Mouse (Mus musculus) bone marrow macrophage, adult 2 months (primary cell): ENCODE results near the gene Tmem179b. TPM values are rescaled to one million over a fixed set of nuclear protein-coding genes. Genes with fewer than 3 reads are reported as not detected.

Source experiments
- H3K27ac ChIP-seq: 2 replicates; pipeline ENCODE4 v1.5.1; 2012; ENCODE audit warnings: low read depth, low read length; ENCODE audit not compliant: insufficient read depth
- H3K4me1 ChIP-seq: 2 replicates; pipeline ENCODE4 v1.6.1; 2012; ENCODE audit warnings: low read length; ENCODE audit not compliant: control insufficient read depth, insufficient read depth
- H3K4me3 ChIP-seq: 2 replicates; pipeline ENCODE4 v1.5.1; 2012; ENCODE audit warnings: mild to moderate bottlenecking, low read length, moderate library complexity; ENCODE audit not compliant: insufficient read depth
- CTCF ChIP-seq: IDR thresholded peaks from 2 replicates; pipeline ENCODE4 v1.5.1; 2012; ENCODE audit warnings: low read depth, mild to moderate bottlenecking, low read length, moderate library complexity
- POLR2A ChIP-seq: IDR thresholded peaks from 2 replicates; pipeline ENCODE4 v1.6.1; 2012; ENCODE audit warnings: mild to moderate bottlenecking, low read depth, low read length, borderline replicate concordance
- polyA plus RNA-seq: library from polyadenylated mRNA; stranded (reverse); fragments of >200 nt; gene quantifications from 2 replicates; pipeline ENCODE4 v1.2.4, GENCODE M21; 2012; ENCODE audit not compliant: missing spikeins, insufficient read depth, insufficient read length

The Tmem179b gene
- polyA plus RNA-seq, 1 experiment: 148 TPM

DNA sequence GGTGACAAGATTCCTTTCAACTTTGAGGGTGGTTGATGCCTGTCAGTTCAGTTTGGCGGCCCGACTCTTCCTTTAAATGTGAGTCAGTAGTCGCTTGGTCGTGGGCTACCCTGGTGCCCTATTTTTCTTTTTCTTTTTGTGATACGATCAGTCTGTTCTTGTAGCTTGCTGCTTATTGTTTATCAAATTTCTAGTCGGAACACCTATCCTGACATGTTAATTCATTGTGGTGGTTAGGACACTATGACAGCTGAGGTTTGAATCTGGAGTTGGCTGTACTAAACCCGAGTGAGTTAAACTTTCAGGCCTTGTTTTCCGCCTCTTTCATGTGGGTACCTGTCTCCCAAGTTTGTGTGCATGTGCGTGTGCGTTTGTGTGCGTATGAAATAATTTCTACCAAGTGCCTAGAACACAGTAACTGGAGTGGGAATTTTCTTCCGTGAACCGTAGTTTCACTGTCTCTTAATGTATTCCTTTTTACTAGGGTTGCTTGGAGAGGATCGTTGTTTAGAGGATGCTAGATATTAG is 16.7 kb downstream of the Tmem179b start:
- Histone ChIP-seq H3K4me3 (peak overlapping the region; percentile 93), H3K27ac (peak overlapping the region; percentile 61; the same call in 1 of the 2 replicates), H3K4me1 (peaks cover 23% of the 10 kb centered on the region)
- TF ChIP-seq POLR2A (no peak), CTCF (no peak)

DNA sequence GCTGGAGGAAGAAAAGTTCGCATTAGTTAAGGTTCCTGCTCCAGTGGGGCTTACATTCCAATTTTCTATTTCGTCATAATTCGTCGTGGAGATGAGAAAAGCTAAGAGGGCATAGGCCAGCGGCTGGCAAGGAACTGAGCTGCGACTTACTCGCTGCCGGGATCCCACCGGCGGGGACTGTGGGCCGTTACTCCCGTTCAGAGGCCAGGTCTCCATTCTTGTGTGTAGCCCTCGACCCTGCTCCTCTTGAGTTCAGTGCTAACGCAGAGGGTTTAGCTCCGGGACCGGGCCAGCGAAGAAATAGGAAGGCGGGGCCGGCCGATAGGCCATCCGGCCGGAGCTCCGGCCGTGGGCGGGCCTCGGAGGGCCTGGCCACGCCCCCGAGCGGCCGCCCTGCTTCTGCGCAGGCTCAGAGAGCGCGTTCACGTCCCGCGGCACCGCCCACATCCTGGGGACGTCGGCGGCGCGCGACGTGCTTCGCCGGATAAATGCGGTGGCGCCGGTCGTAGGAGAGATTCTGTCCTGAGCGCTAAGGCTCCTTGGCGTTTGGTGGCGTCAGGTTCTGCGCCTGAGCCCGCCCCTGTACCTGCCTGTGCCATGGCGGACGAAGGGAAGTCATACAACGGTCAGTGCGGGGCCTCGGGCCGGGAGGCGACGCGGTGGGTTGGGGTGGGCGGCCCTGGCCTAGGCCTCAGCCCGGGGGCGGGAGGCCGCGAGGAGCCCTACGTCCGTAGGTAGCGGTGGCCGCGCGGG is 17.5 kb downstream of the Tmem179b start, which contains the start of gene Nxf1:
Nxf1 (plus strand) TSS at position 439 of the 753 bp plus-strand sequence.
- Histone ChIP-seq H3K27ac (peak within 1 kb of the TSS; percentile 61), H3K4me3 (peak within 1 kb of the TSS; percentile 93), H3K4me1 (peaks cover 18% of the 10 kb centered on the region)
- TF ChIP-seq CTCF: no peak
- TF ChIP-seq POLR2A: peak; percentile 56; the same call in 1 of the 2 replicates

DNA sequence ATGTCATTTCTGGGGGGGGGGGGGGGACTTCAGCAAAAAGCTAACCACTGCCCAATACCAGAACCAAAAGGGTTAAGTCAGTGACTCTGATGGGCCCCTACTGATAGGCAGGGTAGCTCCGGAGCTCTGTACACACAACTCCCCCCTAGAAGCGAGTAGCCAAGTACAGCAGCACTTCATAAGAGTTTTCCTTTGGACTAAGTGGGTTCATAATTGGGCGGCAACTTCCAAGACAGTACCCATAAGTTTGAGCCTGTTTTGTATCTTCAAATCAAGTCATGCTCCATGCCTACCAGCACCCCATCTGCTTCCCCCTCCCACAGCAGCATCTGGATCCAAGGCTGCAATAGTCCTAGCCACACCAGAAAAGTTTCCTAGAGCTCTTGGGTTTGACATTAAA is 18.6 kb downstream of the Tmem179b start:
- Histone ChIP-seq H3K4me1 (peaks cover 14% of the 10 kb centered on the region), H3K27ac (no peak overlapping the region), H3K4me3 (peak overlapping the region; percentile 9; the same call in 1 of the 2 replicates)
- TF ChIP-seq CTCF (no peak), POLR2A (no peak)

DNA sequence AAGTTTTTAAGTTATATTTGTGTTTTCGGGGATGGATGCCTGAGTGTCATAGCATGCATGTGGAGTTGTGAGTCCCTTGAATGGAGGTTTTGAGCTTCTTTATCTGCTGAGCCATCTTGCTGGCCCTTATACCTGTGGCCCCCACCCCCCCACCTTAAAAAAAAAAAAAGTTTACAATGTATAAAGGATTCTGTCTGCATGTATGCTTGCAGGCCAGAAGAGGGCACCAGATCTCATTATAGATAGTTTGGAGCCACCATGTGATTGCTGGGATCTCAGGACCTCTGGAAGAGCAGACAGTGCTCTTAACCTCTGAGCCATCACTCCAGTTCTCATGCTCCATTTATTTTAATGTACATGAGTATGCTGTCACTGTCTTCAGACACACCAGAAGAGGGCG is 26.9 kb downstream of the Tmem179b start:
- Histone ChIP-seq H3K4me1 (peaks cover 9% of the 10 kb centered on the region), H3K4me3 (no peak overlapping the region), H3K27ac (no peak overlapping the region)
- TF ChIP-seq CTCF (0 out of 2 replicates have a peak, but pooled peaks have one; percentile 13), POLR2A (no peak)

DNA sequence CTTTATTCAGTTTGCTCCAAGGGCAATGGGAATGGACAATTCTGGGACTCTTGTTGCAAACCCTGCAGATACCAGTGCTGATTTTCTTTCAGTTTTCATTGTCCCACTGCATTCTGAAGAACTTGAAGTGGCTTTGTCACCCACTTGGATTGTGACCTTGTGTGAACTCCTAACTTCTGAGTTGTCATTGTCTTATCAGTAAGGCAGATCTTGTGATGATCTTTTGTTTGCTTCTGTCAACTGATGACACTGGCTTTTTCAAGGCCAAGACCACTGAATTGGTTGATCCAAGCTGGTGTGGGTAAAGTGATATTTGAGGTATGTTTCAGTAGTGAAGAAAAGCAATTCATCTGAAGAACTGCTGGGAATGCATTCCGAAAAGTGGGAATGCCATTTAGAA is 28.9 kb downstream of the Tmem179b start:
- Histone ChIP-seq H3K4me1 (peaks cover 14% of the 10 kb centered on the region), H3K27ac (no peak overlapping the region), H3K4me3 (no peak overlapping the region)
- TF ChIP-seq CTCF: no peak
- no peak for TF ChIP-seq POLR2A

DNA sequence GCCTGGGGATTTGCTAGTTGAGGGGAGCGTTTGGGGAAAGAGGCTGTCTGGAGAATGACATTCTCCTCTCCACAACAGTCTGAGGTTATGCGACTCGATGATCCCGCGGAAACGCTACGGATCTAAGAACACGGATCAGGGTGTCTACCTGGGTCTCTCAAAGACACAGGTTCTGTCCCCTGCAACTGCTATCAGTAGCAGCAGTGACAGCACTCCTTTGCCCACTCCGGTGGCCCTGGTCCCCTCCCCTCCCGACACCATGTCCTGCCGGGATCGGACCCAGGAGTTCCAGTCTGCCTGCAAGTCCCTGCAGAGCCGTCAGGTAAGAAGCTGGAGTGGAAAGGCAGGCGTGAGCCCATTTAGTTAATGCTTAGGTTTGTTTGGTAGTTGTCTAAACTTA is 32.1 kb downstream of the Tmem179b start:
- Histone ChIP-seq H3K27ac (peak overlapping the region; percentile 80), H3K4me3 (peak overlapping the region; percentile 98), H3K4me1 (peaks cover 14% of the 10 kb centered on the region)
- TF ChIP-seq CTCF: no peak
- TF ChIP-seq POLR2A: no peak

DNA sequence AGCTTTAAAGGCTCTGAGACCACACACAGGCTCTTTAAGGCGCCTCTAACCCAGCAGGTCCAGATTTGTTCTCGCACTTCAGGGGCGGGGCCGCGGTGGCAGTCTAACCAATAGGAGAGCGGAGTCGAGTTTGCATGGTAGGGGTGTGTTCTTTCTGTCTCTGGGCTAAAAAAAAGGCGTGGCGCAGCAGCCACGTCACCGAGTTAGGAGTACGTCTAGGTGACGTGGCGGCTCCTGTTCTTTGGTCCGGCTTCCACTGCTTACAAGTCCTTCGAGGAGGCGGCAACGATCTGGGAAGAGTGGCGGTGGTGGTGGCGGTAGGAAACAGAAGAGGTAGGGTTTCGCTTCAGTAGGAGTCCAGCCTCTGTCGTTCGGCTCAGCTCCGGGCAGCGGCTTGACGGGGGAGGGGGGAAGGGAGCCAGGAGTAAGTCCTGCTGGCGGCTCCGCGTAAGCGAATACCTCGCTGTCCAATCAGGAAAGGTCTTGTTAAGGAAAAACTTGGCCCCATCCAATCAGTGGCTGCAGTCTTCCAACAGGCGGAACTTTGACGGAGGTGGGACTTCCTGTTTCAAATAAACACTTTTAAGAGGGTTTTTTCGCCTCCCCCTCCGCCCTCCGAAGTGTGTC is 32.9 kb downstream of the Tmem179b start, which contains the start of gene Stx5a:
Stx5a (plus strand) TSS at position 171 of the 627 bp plus-strand sequence.
- H3K27ac ChIP-seq: peak within 1 kb of the TSS; percentile 93
- TF ChIP-seq CTCF: no peak
- TF ChIP-seq POLR2A: no peak
- H3K4me3 ChIP-seq: peak within 1 kb of the TSS; percentile 98
- H3K4me1 ChIP-seq: peaks cover 16% of the 10 kb centered on the region

GRCm38 (mm10) chr19:8740603-8741002 is 33.7 kb downstream of the Tmem179b start, which contains the start of gene 1700092M07Rik:
Gene 1700092M07Rik (plus strand): TSS chr19:8740718.
- H3K27ac ChIP-seq: peak within 1 kb of the TSS; percentile 93
- TF ChIP-seq POLR2A (no peak), CTCF (no peak)
- H3K4me3 ChIP-seq: peak within 1 kb of the TSS; percentile 98
- H3K4me1 ChIP-seq: peaks cover 16% of the 10 kb centered on the region

- Histone ChIP-seq H3K4me1 (peaks cover 16% of the 10 kb centered on the region), H3K4me3 (no peak overlapping the region), H3K27ac (no peak overlapping the region)
- TF ChIP-seq CTCF: no peak
- TF ChIP-seq POLR2A: no peak
These were observed 34.6 kb downstream of the Tmem179b start for GRCm38 (mm10) chr19:8739646-8740045.
